In genomic region chr5:106574560-106574946, GRCm38 (mm10) we compare ENCODE assay signal across 8 mouse cellular contexts. TPM values are rescaled to one million over a fixed set of nuclear protein-coding genes. Genes with fewer than 3 reads are reported as not detected.
DNase-seq lines count a peak whose midpoint lies in the region; ATAC-seq and TF ChIP-seq lines count a peak whose summit lies in the region.

No protein-coding gene starts in this region.

- peak; percentile 64; the same call in 1 of the 2 replicates for TF ChIP-seq CTCF in thymus, adult 2 months (IDR thresholded peaks at IDR 0.05; ENCODE audit: borderline replicate concordance, control insufficient read depth, extremely low read depth, insufficient read depth, low read length, poor library complexity)

- no peak for TF ChIP-seq POLR2A in thymus, adult 2 months (IDR thresholded peaks at IDR 0.05; ENCODE audit: control insufficient read depth, extremely low read depth, insufficient read depth, low read length, poor library complexity)

- H3K36me3 ChIP-seq in hindbrain, embryonic 11.5 days (ENCODE audit: control insufficient read depth, insufficient read depth, low read length), result no peaks in the 10 kb centered on the region
- H3K36me3 ChIP-seq in lung, embryonic 16.5 days (ENCODE audit: control insufficient read depth, insufficient read depth, low read length), result no peaks in the 10 kb centered on the region
- H3K36me3 ChIP-seq in thymus, adult 2 months (ENCODE audit: control insufficient read depth, insufficient read depth, low read length), result no peaks in the 10 kb centered on the region

- no peak overlapping the region for H3K27ac ChIP-seq in hindbrain, embryonic 11.5 days (ENCODE audit: low read depth, low read length)
- H3K27ac ChIP-seq in lung, embryonic 16.5 days (ENCODE audit: low read length), result no peak overlapping the region
- H3K27ac ChIP-seq in thymus, adult 2 months (ENCODE audit: control insufficient read depth, insufficient read depth, low read length), result no peak overlapping the region

- no peaks in the 10 kb centered on the region for H3K4me1 ChIP-seq in hindbrain, embryonic 11.5 days (replicated peaks; ENCODE audit: control insufficient read depth, insufficient read depth, low read length)
- peaks cover 3% of the 10 kb centered on the region; the same call in 1 of the 2 replicates for H3K4me1 ChIP-seq in lung, embryonic 16.5 days (replicated peaks; ENCODE audit: control insufficient read depth, insufficient read depth, low read length)
- H3K4me1 ChIP-seq in thymus, adult 2 months (replicated peaks; ENCODE audit: control insufficient read depth, insufficient read depth, low read length), result peaks cover 5% of the 10 kb centered on the region

- DNase-seq in R1 (ENCODE audit: low read depth, low spot score), result peak; percentile 67
- DNase-seq in cerebellum, postnatal 14 days, result peak; percentile 96 to 97
- DNase-seq in frontal cortex, postnatal 10 days (ENCODE audit: low spot score in 2 of 2), result peak; percentile 54 to 79
- peak; percentile 89 for DNase-seq in hindbrain, embryonic 11.5 days (ENCODE audit: low spot score)
- DNase-seq in layer of hippocampus, postnatal 10 days (ENCODE audit: low spot score in 2 of 2), result peak; percentile 84 to 87
- peak; percentile 53 for DNase-seq in ovary, postnatal 10 days (ENCODE audit: low spot score)
- peak; percentile 77 for DNase-seq in thymus, adult 2 months

- H3K4me3 ChIP-seq in hindbrain, embryonic 11.5 days (ENCODE audit: low read depth, low read length), result peak overlapping the region; percentile 46
- peak overlapping the region; percentile 60 for H3K4me3 ChIP-seq in lung, embryonic 16.5 days (ENCODE audit: low read length)
- peak overlapping the region; percentile 44 for H3K4me3 ChIP-seq in thymus, adult 2 months (ENCODE audit: control insufficient read depth, insufficient read depth, low read length)

- ATAC-seq in hindbrain, embryonic 11.5 days (ENCODE audit: low FRiP score), result peak; percentile 93
- peak; percentile 97 for ATAC-seq in lung, embryonic 16.5 days (ENCODE audit: low read depth)

- 0% methylated on average over 39 of the region's 45 CpGs for WGBS in hindbrain, embryonic 11.5 days
- WGBS in lung, embryonic 16.5 days, result 1% methylated on average over 41 of the region's 45 CpGs
- WGBS in thymus, adult 2 months, result 4% methylated on average over 40 of the region's 45 CpGs

- H3K27me3 ChIP-seq in hindbrain, embryonic 11.5 days (ENCODE audit: control insufficient read depth, insufficient read depth, low read length), result peaks cover 11% of the 10 kb centered on the region; the same call in 1 of the 2 replicates
- H3K27me3 ChIP-seq in lung, embryonic 16.5 days (ENCODE audit: control insufficient read depth, insufficient read depth, low read depth, low read length), result peaks cover 2% of the 10 kb centered on the region; the same call in 1 of the 2 replicates
- H3K27me3 ChIP-seq in thymus, adult 2 months (ENCODE audit: control insufficient read depth, insufficient read depth, low read length), result peaks cover 8% of the 10 kb centered on the region; the same call in 1 of the 2 replicates

- H3K9me3 ChIP-seq in hindbrain, embryonic 11.5 days (ENCODE audit: control insufficient read depth, low read length), result no peaks in the 10 kb centered on the region
- H3K9me3 ChIP-seq in lung, embryonic 16.5 days (ENCODE audit: control insufficient read depth, low read length), result no peaks in the 10 kb centered on the region

- H3K9ac ChIP-seq in hindbrain, embryonic 11.5 days (ENCODE audit: low read depth, low read length), result peak overlapping the region; percentile 52
- peak overlapping the region; percentile 66 for H3K9ac ChIP-seq in lung, embryonic 16.5 days (ENCODE audit: low read length)

- peak overlapping the region; percentile 95 for H3K4me2 ChIP-seq in hindbrain, embryonic 11.5 days (replicated peaks; ENCODE audit: low read depth, low read length)
- peak overlapping the region; percentile 100 for H3K4me2 ChIP-seq in lung, embryonic 16.5 days (ENCODE audit: low read depth, low read length)

RNA-seq across cellular contexts. Expression of gene Gm17304, which starts 34.3 kb away (rescaled TPM):
- not detected in 2 replicates for polyA plus RNA-seq in hindbrain, embryonic 11.5 days (2014; fragmentation: Nextera tagmentation; extraction: Ambion mirVana)
- total RNA-seq in layer of hippocampus, postnatal 10 days (2021), result not detected
- not detected in 2 replicates for polyA plus RNA-seq in lung, embryonic 16.5 days (2015; fragmentation: Nextera tagmentation; extraction: Ambion mirVana)
- not detected in 2 replicates for polyA plus RNA-seq in thymus, adult 2 months (2012; rRNA removed)
